Mouse (Mus musculus) stomach, postnatal 0 days (tissue): ENCODE data around the gene Hist1h1t. TPM values are rescaled to one million over a fixed set of nuclear protein-coding genes. Genes with fewer than 3 reads are reported as not detected.

Experiments
- ATAC-seq: fragments of 200-750 bp; cut with Nextera tagmentation; 2 replicates; pipeline ENCODE4 v1.8.0; 2017; ENCODE audit not compliant: low FRiP score, low TSS enrichment
- DNase-seq: peaks from one replicate; pipeline ENCODE4 v3.0.0-alpha.2; 2016; ENCODE audit warnings: low spot score
- H3K27ac ChIP-seq: fragments of 300-500 bp; sonication (generic); replicated peaks from 2 replicates; pipeline ENCODE4 v1.5.1; 2014; ENCODE audit warnings: mild to moderate bottlenecking, control low read depth
- H3K27me3 ChIP-seq: fragments of 300-500 bp; sonication (generic); 2 replicates; pipeline ENCODE4 v1.6.1; 2014; ENCODE audit warnings: low read length; ENCODE audit not compliant: control insufficient read depth, insufficient read depth
- H3K36me3 ChIP-seq: fragments of 300-500 bp; sonication (generic); 2 replicates; pipeline ENCODE4 v1.6.1; 2014; ENCODE audit warnings: low read length, mixed read lengths; ENCODE audit not compliant: control insufficient read depth, insufficient read depth
- H3K4me1 ChIP-seq: fragments of 300-500 bp; sonication (generic); replicated peaks from 2 replicates; pipeline ENCODE4 v1.6.1; 2014; ENCODE audit warnings: antibody characterized with exemption; ENCODE audit not compliant: control insufficient read depth, insufficient read depth
- H3K4me2 ChIP-seq: fragments of 300-500 bp; sonication (generic); replicated peaks from 2 replicates; pipeline ENCODE4 v1.6.1; 2014; ENCODE audit warnings: low read depth, mild to moderate bottlenecking, control low read depth, moderate library complexity
- H3K4me3 ChIP-seq: fragments of 300-500 bp; sonication (generic); 2 replicates; pipeline ENCODE4 v1.5.1; 2014; ENCODE audit warnings: low read depth, low read length, control low read depth
- H3K9ac ChIP-seq: fragments of 300-500 bp; sonication (generic); 2 replicates; pipeline ENCODE4 v1.6.1; 2014; ENCODE audit warnings: mild to moderate bottlenecking, low read length, control low read depth, mixed read lengths
- H3K9me3 ChIP-seq: fragments of 300-500 bp; sonication (generic); 2 replicates; pipeline ENCODE4 v1.6.1; 2016; ENCODE audit warnings: low read length; ENCODE audit not compliant: control insufficient read depth
- CTCF ChIP-seq: IDR thresholded peaks from 2 replicates; pipeline ENCODE4 v1.5.1; 2016; ENCODE audit warnings: antibody characterized with exemption, low read depth, mild to moderate bottlenecking, moderate library complexity
- EP300 ChIP-seq: optimal IDR thresholded peaks from 2 replicates; pipeline ENCODE3; 2016; ENCODE audit warnings: antibody characterized with exemption
- WGBS: fragments of 180-500 bp; shearing (Covaris S2); extraction: QIAGEN DNeasy Blood & Tissue Kit; methylation state at CpG from one replicate; pipeline ENCODE4 v1.1.7; 2014; 5-methylcytosine and 5-hydroxymethylcytosine counted together
- polyA plus RNA-seq: library from polyadenylated mRNA; unstranded; fragments of >200 nt; fragmentation: Nextera tagmentation; extraction: Ambion mirVana; gene quantifications from 2 replicates; pipeline ENCODE4 v1.2.1, GENCODE M21; 2015

The Hist1h1t gene
- polyA plus RNA-seq, 1 experiment from 2014 or later, result not detected

DNA sequence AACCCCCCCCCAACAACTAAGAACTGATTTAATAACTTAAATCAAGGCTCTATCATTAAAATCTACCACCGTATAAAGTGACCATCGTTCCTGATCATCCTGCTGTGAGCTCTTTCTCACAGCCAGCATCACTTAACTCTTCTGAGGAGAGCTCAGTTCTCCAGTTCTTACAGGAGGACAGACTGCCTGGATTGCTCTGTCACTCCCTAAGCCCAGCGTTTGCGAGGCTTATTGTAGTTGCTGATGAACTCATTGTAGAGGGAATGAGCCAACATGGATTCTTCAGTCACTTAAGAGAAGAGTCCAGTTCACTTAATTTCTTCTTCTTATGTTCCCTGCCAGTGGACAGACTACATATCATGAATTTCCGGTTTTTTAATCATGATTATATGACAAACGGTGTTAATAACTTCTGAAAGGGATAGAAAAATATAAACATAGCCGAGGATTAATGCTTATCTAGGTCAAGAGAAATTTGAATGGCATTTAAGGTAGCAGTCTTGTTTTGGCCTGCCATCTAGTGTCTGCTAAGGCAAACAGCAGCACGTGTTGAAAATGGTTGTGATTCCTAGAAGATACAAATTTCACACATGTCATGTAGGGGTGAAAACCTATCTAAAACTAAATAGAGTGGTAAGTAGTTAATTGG is 36.7 kb downstream of the Hist1h1t start:
- no peaks in the 10 kb centered on the region for H3K36me3 ChIP-seq
- no peak overlapping the region for H3K4me3 ChIP-seq
- no peak overlapping the region for H3K4me2 ChIP-seq
- ATAC-seq, result no peak
- no peak overlapping the region for H3K9ac ChIP-seq
- WGBS, result 23% methylated on average over 8 of the region's 8 CpGs
- H3K27ac ChIP-seq, result no peak overlapping the region
- no peaks in the 10 kb centered on the region for H3K9me3 ChIP-seq
- H3K4me1 ChIP-seq, result no peaks in the 10 kb centered on the region
- no peaks in the 10 kb centered on the region for H3K27me3 ChIP-seq
- TF ChIP-seq EP300, result no peak
- peak; percentile 94 for TF ChIP-seq CTCF
- DNase-seq, result no peak

DNA sequence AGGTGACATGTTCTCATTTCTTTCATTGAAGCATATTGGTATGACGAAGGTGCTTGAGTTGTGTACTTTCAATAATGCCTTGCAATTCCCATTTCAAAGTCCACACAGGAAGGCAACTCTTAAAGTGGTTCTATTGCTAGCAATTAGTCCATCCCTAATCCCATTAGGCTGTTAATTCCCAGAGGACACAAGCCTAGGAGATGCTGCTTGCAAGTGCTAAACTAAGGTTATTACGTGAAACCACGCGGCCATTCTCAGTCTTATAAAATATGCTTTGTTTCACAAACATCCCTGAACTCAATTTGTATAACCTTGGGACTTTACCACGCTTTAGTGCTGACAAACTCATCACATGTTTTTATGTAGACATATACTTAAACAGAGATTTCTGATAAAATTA is 41.5 kb downstream of the Hist1h1t start:
- no peak overlapping the region for H3K9ac ChIP-seq
- no peak for TF ChIP-seq CTCF
- no peak for TF ChIP-seq EP300
- 91% methylated on average over 5 of the region's 5 CpGs for WGBS

GRCm38 (mm10) chr13:23738041-23738440 is 42.4 kb downstream of the Hist1h1t start:
- H3K4me1 ChIP-seq, result no peaks in the 10 kb centered on the region
- peak overlapping the region; percentile 55 for H3K4me3 ChIP-seq
- 25% methylated on average over 4 of the region's 4 CpGs for WGBS
- no peak for DNase-seq
- TF ChIP-seq EP300 (no peak), CTCF (no peak)
- no peaks in the 10 kb centered on the region for H3K9me3 ChIP-seq
- no peaks in the 10 kb centered on the region for H3K36me3 ChIP-seq
- H3K27me3 ChIP-seq, result no peaks in the 10 kb centered on the region
- peak overlapping the region; percentile 96 for H3K27ac ChIP-seq
- H3K4me2 ChIP-seq, result peak overlapping the region; percentile 84
- no peak for ATAC-seq
- H3K9ac ChIP-seq, result peak overlapping the region; percentile 59

More for the DNA sequence above, 41.5 kb downstream of the Hist1h1t start:
- H3K4me3 ChIP-seq, result no peak overlapping the region
- no peaks in the 10 kb centered on the region for H3K9me3 ChIP-seq
- ATAC-seq (no peak), DNase-seq (no peak)
- H3K4me2 ChIP-seq, result no peak overlapping the region
- no peaks in the 10 kb centered on the region for H3K4me1 ChIP-seq
- no peaks in the 10 kb centered on the region for H3K27me3 ChIP-seq
- no peaks in the 10 kb centered on the region for H3K36me3 ChIP-seq
- H3K27ac ChIP-seq, result no peak overlapping the region

- Histone ChIP-seq H3K4me3 (peak within 1 kb of the TSS; percentile 55), H3K36me3 (no peaks in the 10 kb centered on the region), H3K27ac (peak within 1 kb of the TSS; percentile 96), H3K9ac (peak within 1 kb of the TSS; percentile 88), H3K4me1 (no peaks in the 10 kb centered on the region), H3K27me3 (no peaks in the 10 kb centered on the region), H3K9me3 (no peaks in the 10 kb centered on the region), H3K4me2 (peak within 1 kb of the TSS; percentile 84)
- ATAC-seq (peak; percentile 93), DNase-seq (peak; percentile 94)
- TF ChIP-seq EP300 (no peak), CTCF (peak; percentile 47)
- WGBS, result under 1% methylated on average over 29 of the region's 38 CpGs
Observed at GRCm38 (mm10) chr13:23738677-23739068, 43.1 kb downstream of the Hist1h1t start, which contains the start of gene Hist1h1c. Hist1h1c (plus strand) TSS chr13:23738808.

GRCm38 (mm10) chr13:23739069-23739921 is 43.7 kb downstream of the Hist1h1t start:
- peak overlapping the region; percentile 88 for H3K9ac ChIP-seq
- peak overlapping the region; percentile 55 for H3K4me3 ChIP-seq
- 0% methylated on average over 38 of the region's 39 CpGs for WGBS
- no peaks in the 10 kb centered on the region for H3K9me3 ChIP-seq
- H3K4me2 ChIP-seq, result peak overlapping the region; percentile 84
- DNase-seq (peak; percentile 93), ATAC-seq (peak; percentile 85)
- no peaks in the 10 kb centered on the region for H3K27me3 ChIP-seq
- no peaks in the 10 kb centered on the region for H3K36me3 ChIP-seq
- no peaks in the 10 kb centered on the region for H3K4me1 ChIP-seq
- peak; percentile 42 for TF ChIP-seq EP300
- TF ChIP-seq CTCF, result no peak
- H3K27ac ChIP-seq, result peak overlapping the region; percentile 96

GRCm38 (mm10) chr13:23739922-23740252 is 44.3 kb downstream of the Hist1h1t start:
- no peaks in the 10 kb centered on the region for H3K36me3 ChIP-seq
- peak overlapping the region; percentile 84 for H3K4me2 ChIP-seq
- TF ChIP-seq CTCF, result no peak
- TF ChIP-seq EP300, result no peak
- peak overlapping the region; percentile 88 for H3K9ac ChIP-seq
- H3K4me1 ChIP-seq, result no peaks in the 10 kb centered on the region
- no peak for DNase-seq
- H3K27me3 ChIP-seq, result no peaks in the 10 kb centered on the region
- under 1% methylated on average over 14 of the region's 14 CpGs for WGBS
- H3K27ac ChIP-seq, result peak overlapping the region; percentile 96
- ATAC-seq, result no peak
- peak overlapping the region; percentile 55 for H3K4me3 ChIP-seq
- H3K9me3 ChIP-seq, result no peaks in the 10 kb centered on the region
